Mouse (Mus musculus) gastrocnemius, adult 8-10 months (tissue): ENCODE results near the gene Rpl36al. TPM values are rescaled to one million over a fixed set of nuclear protein-coding genes. Genes with fewer than 3 reads are reported as not detected.

ENCODE experiments used
- DNase-seq, 2 experiments: peaks; one replicate each; pipeline ENCODE4 v3.0.0; 2022; ENCODE audit warnings: low spot score in 2 of 2
- microRNA-seq: library from miRNA; unstranded; fragments of <30 nt; microRNA quantifications from one replicate; pipeline ENCODE4 v1.2.0, GENCODE M21; 2022
- total RNA-seq, 4 experiments: library from RNA; stranded (reverse); gene quantifications; 2 replicates each; pipeline ENCODE4 v1.2.4; 2022

Rpl36al gene
- total RNA-seq, 4 experiments from 2014 or later, result 298 to 379 (median 321) TPM

- no peak for DNase-seq
Observed at GRCm38 (mm10) chr12:69159578-69159940, 24.3 kb downstream of the Rpl36al start.

- peak; percentile 95 to 97 for DNase-seq
Observed at GRCm38 (mm10) chr12:69158765-69159577, 24.9 kb downstream of the Rpl36al start, which contains the start of gene Rps29. Rps29 (minus strand) TSS chr12:69159186.

- DNase-seq, result no peak
Observed at GRCm38 (mm10) chr12:69158366-69158764, 25.5 kb downstream of the Rpl36al start.

GRCm38 (mm10) chr12:69157107-69157506 lies 26.8 kb downstream of the Rpl36al start:
- DNase-seq, result no peak

GRCm38 (mm10) chr12:69156436-69156835 lies 27.4 kb downstream of the Rpl36al start:
- no peak for DNase-seq

GRCm38 (mm10) chr12:69155923-69156322 lies 28.0 kb downstream of the Rpl36al start:
- no peak for DNase-seq

- DNase-seq, result no peak
Observed at GRCm38 (mm10) chr12:69150049-69150448, 33.8 kb downstream of the Rpl36al start.

- DNase-seq, result no peak
Observed at GRCm38 (mm10) chr12:69147166-69147735, 36.6 kb downstream of the Rpl36al start.

GRCm38 (mm10) chr12:69143460-69143859 lies 40.4 kb downstream of the Rpl36al start:
- DNase-seq, result no peak

GRCm38 (mm10) chr12:69139841-69140240 lies 44.0 kb downstream of the Rpl36al start:
- no peak for DNase-seq

- DNase-seq, result no peak
Observed at GRCm38 (mm10) chr12:69139201-69139600, 44.7 kb downstream of the Rpl36al start.

Small RNAs within 50 kb of the gene (microRNA-seq; reads per million reads assigned to microRNA genes)
- not detected for gene Gm47287
- gene Gm47295, result not detected

Other genes with a start within 250 kb of the Rpl36al start
- 1,000 to 10,000 TPM in 2 of 4 experiments, 100 to 1,000 TPM in 2; 850 to 1,105 (median 983) TPM for gene Rps29, start 24.9 kb downstream of the Rpl36al start, total RNA-seq
- gene Lrr1, start 15.3 kb downstream of the Rpl36al start, total RNA-seq, result not detected
- gene Mgat2, start 74 bp upstream of the Rpl36al start, total RNA-seq, result 1 to 10 TPM; 5.6 to 8.5 (median 6.2) TPM
- 1 to 10 TPM; 1.9 to 3.9 (median 2.7) TPM for gene Gm49383, start 13.0 kb upstream of the Rpl36al start, total RNA-seq
- gene Dnaaf2, start 14.3 kb upstream of the Rpl36al start, total RNA-seq, result under 1 TPM; 0.29 to 0.91 (median 0.54) TPM
- 1 to 10 TPM; 1.8 to 2.6 (median 2.1) TPM for gene Gm49384, start 20.2 kb upstream of the Rpl36al start, total RNA-seq
- gene Pole2, start 44.1 kb upstream of the Rpl36al start, total RNA-seq, result under 1 TPM in 3 of 4 experiments, not detected in 1; 0.15 to 0.27 (median 0.24) TPM
- 10 to 100 TPM; 22.0 to 28.8 (median 24.8) TPM for gene Klhdc1, start 57.1 kb upstream of the Rpl36al start, total RNA-seq
- 100 to 1,000 TPM; 110 to 144 (median 128) TPM for gene Klhdc2, start 112.6 kb upstream of the Rpl36al start, total RNA-seq
- 10 to 100 TPM; 15.6 to 21.4 (median 17.5) TPM for gene Nemf, start 173.1 kb upstream of the Rpl36al start, total RNA-seq
- 10 to 100 TPM; 18.4 to 23.3 (median 21.9) TPM for gene Arf6, start 188.1 kb upstream of the Rpl36al start, total RNA-seq
- under 1 TPM in 1 of 4 experiments, not detected in 3; 0.49 TPM for gene Gm9887, start 188.4 kb upstream of the Rpl36al start, total RNA-seq